Mouse (Mus musculus) cerebellum, postnatal 25 days (tissue): Measurements from ENCODE around the gene Gm30302.
"Not testable (repeated sequence)": the region's sequence is repeated elsewhere in the genome, so short reads cannot be mapped to it uniquely, and the experiment has no call there.

Experiments
- DNase-seq, 2 experiments: peaks; one replicate each; pipeline ENCODE4 v3.0.0; 2021; ENCODE audit warnings: mixed read lengths in 2 of 2

The Gm30302 gene

GRCm38 (mm10) chr13:49798901-49799300 lies at the start of gene Gm30302:
Gene Gm30302 (minus strand): TSS chr13:49799001.
- DNase-seq, result no peak

- DNase-seq, result no peak
Measured at GRCm38 (mm10) chr13:49846751-49847150, 48.0 kb upstream of the Gm30302 start.

- DNase-seq, result no peak
Measured at GRCm38 (mm10) chr13:49846141-49846540, 47.3 kb upstream of the Gm30302 start.

GRCm38 (mm10) chr13:49845663-49846062 lies 46.9 kb upstream of the Gm30302 start:
- no peak for DNase-seq

GRCm38 (mm10) chr13:49844071-49844470 lies 45.3 kb upstream of the Gm30302 start:
- DNase-seq, result no peak

GRCm38 (mm10) chr13:49841186-49841585 lies 42.4 kb upstream of the Gm30302 start:
- DNase-seq, result no peak

- no peak for DNase-seq
Measured at GRCm38 (mm10) chr13:49830355-49830754, 31.6 kb upstream of the Gm30302 start.

GRCm38 (mm10) chr13:49825300-49825699 lies 26.5 kb upstream of the Gm30302 start:
- DNase-seq, result no peak

- no peak for DNase-seq
Measured at GRCm38 (mm10) chr13:49814958-49815357, 16.2 kb upstream of the Gm30302 start.

- DNase-seq, result no peak
Measured at GRCm38 (mm10) chr13:49814420-49814819, 15.6 kb upstream of the Gm30302 start.

GRCm38 (mm10) chr13:49807146-49807545 lies 8.3 kb upstream of the Gm30302 start:
- no peak for DNase-seq

- no peak for DNase-seq
Measured at GRCm38 (mm10) chr13:49788563-49789393, 10.0 kb downstream of the Gm30302 start.

GRCm38 (mm10) chr13:49783899-49784298 lies 14.9 kb downstream of the Gm30302 start:
- no peak for DNase-seq

- DNase-seq, result not testable (repeated sequence)
Measured at GRCm38 (mm10) chr13:49771536-49771935, 27.3 kb downstream of the Gm30302 start.

- no peak for DNase-seq
Measured at GRCm38 (mm10) chr13:49769111-49769510, 29.7 kb downstream of the Gm30302 start.

- no peak for DNase-seq
Measured at GRCm38 (mm10) chr13:49768048-49768447, 30.8 kb downstream of the Gm30302 start.

- no peak for DNase-seq
Measured at GRCm38 (mm10) chr13:49766269-49766668, 32.5 kb downstream of the Gm30302 start.

- DNase-seq, result no peak
Measured at GRCm38 (mm10) chr13:49765306-49765705, 33.5 kb downstream of the Gm30302 start.

GRCm38 (mm10) chr13:49762208-49762607 lies 36.6 kb downstream of the Gm30302 start:
- no peak for DNase-seq

GRCm38 (mm10) chr13:49760675-49761074 lies 38.1 kb downstream of the Gm30302 start:
- no peak for DNase-seq

- no peak for DNase-seq
Measured at GRCm38 (mm10) chr13:49757966-49758365, 40.8 kb downstream of the Gm30302 start.

- no peak for DNase-seq
Measured at GRCm38 (mm10) chr13:49756591-49756990, 42.2 kb downstream of the Gm30302 start.

GRCm38 (mm10) chr13:49741285-49742040 lies 57.3 kb downstream of the Gm30302 start:
- DNase-seq, result no peak

GRCm38 (mm10) chr13:49738011-49738410 lies 60.8 kb downstream of the Gm30302 start:
- no peak for DNase-seq
